Mouse (Mus musculus): Measurements from ENCODE around the gene Smarcc1. TPM values are rescaled to one million over a fixed set of nuclear protein-coding genes. Genes with fewer than 3 reads are reported as not detected.

Smarcc1 gene
- polyA plus RNA-seq, 1 experiment from 2014 or later = 92.4 TPM

GRCm38 (mm10) chr9:110208265-110208664 lies 90.8 kb downstream of the Smarcc1 start:
- no peaks in the 10 kb centered on the region for H3K9me3 ChIP-seq
- H3K9ac ChIP-seq = no peak overlapping the region
- H3K4me3 ChIP-seq = no peak overlapping the region
- H3K36me3 ChIP-seq = peaks cover 60% of the 10 kb centered on the region
- WGBS = 76% methylated on average over 7 of the region's 7 CpGs
- H3K4me2 ChIP-seq = no peak overlapping the region
- H3K27ac ChIP-seq (replicated peaks) = no peak overlapping the region
- ATAC-seq (ENCODE audit: low FRiP score, low read depth) = no peak
- peaks cover 14% of the 10 kb centered on the region; the same call in 1 of the 2 replicates for H3K4me1 ChIP-seq (replicated peaks)
- H3K27me3 ChIP-seq = no peaks in the 10 kb centered on the region

- 75% methylated on average over 3 of the region's 3 CpGs for WGBS
- H3K9ac ChIP-seq = no peak overlapping the region
- ATAC-seq (ENCODE audit: low FRiP score, low read depth) = no peak
- no peaks in the 10 kb centered on the region for H3K27me3 ChIP-seq
- no peak overlapping the region for H3K27ac ChIP-seq (replicated peaks)
- H3K9me3 ChIP-seq = no peaks in the 10 kb centered on the region
- H3K36me3 ChIP-seq = peaks cover 59% of the 10 kb centered on the region
- no peak overlapping the region for H3K4me3 ChIP-seq
- H3K4me2 ChIP-seq = no peak overlapping the region
- H3K4me1 ChIP-seq (replicated peaks) = peaks cover 14% of the 10 kb centered on the region; the same call in 1 of the 2 replicates
These were observed 91.5 kb downstream of the Smarcc1 start for GRCm38 (mm10) chr9:110208967-110209366.

- Histone ChIP-seq H3K27ac (replicated peaks) (no peak overlapping the region), H3K27me3 (no peaks in the 10 kb centered on the region), H3K4me1 (replicated peaks) (no peaks in the 10 kb centered on the region), H3K4me2 (no peak overlapping the region), H3K9ac (no peak overlapping the region), H3K36me3 (peaks cover 57% of the 10 kb centered on the region), H3K4me3 (no peak overlapping the region), H3K9me3 (no peaks in the 10 kb centered on the region)
- WGBS = 93% methylated on average over 4 of the region's 4 CpGs
- no peak for ATAC-seq (ENCODE audit: low FRiP score, low read depth)
These were observed 106.8 kb downstream of the Smarcc1 start for GRCm38 (mm10) chr9:110224273-110224672.

- Histone ChIP-seq H3K4me2 (no peak overlapping the region), H3K9me3 (no peaks in the 10 kb centered on the region), H3K27ac (replicated peaks) (no peak overlapping the region), H3K9ac (no peak overlapping the region), H3K4me3 (no peak overlapping the region), H3K4me1 (replicated peaks) (no peaks in the 10 kb centered on the region), H3K27me3 (no peaks in the 10 kb centered on the region), H3K36me3 (peaks cover 61% of the 10 kb centered on the region)
- WGBS = 93% methylated on average over 4 of the region's 4 CpGs
- no peak for ATAC-seq (ENCODE audit: low FRiP score, low read depth)
These were observed 108.7 kb downstream of the Smarcc1 start for GRCm38 (mm10) chr9:110226191-110226590.

GRCm38 (mm10) chr9:110228671-110229070 lies 111.2 kb downstream of the Smarcc1 start:
- no peaks in the 10 kb centered on the region for H3K27me3 ChIP-seq
- WGBS = 88% methylated on average over 6 of the region's 6 CpGs
- peaks cover 55% of the 10 kb centered on the region for H3K36me3 ChIP-seq
- H3K4me1 ChIP-seq (replicated peaks) = no peaks in the 10 kb centered on the region
- H3K4me3 ChIP-seq = no peak overlapping the region
- H3K27ac ChIP-seq (replicated peaks) = no peak overlapping the region
- no peak for ATAC-seq (ENCODE audit: low FRiP score, low read depth)
- no peaks in the 10 kb centered on the region for H3K9me3 ChIP-seq
- H3K4me2 ChIP-seq = no peak overlapping the region
- no peak overlapping the region for H3K9ac ChIP-seq

GRCm38 (mm10) chr9:110229112-110229511 lies 111.6 kb downstream of the Smarcc1 start:
- peaks cover 56% of the 10 kb centered on the region for H3K36me3 ChIP-seq
- no peak overlapping the region for H3K4me3 ChIP-seq
- ATAC-seq (ENCODE audit: low FRiP score, low read depth) = no peak
- H3K27me3 ChIP-seq = no peaks in the 10 kb centered on the region
- no peak overlapping the region for H3K27ac ChIP-seq (replicated peaks)
- no peaks in the 10 kb centered on the region for H3K9me3 ChIP-seq
- no peak overlapping the region for H3K4me2 ChIP-seq
- no peak overlapping the region for H3K9ac ChIP-seq
- no peaks in the 10 kb centered on the region for H3K4me1 ChIP-seq (replicated peaks)
- 93% methylated on average over 1 of the region's 1 CpGs for WGBS

- H3K9ac ChIP-seq = no peak overlapping the region
- 82% methylated on average over 10 of the region's 10 CpGs for WGBS
- H3K36me3 ChIP-seq = peaks cover 59% of the 10 kb centered on the region
These were observed 112.2 kb downstream of the Smarcc1 start for GRCm38 (mm10) chr9:110229566-110230248.

GRCm38 (mm10) chr9:110230395-110231071 lies 113.0 kb downstream of the Smarcc1 start:
- WGBS = 81% methylated on average over 16 of the region's 16 CpGs
- Histone ChIP-seq H3K9me3 (no peaks in the 10 kb centered on the region), H3K27me3 (no peaks in the 10 kb centered on the region), H3K36me3 (peaks cover 67% of the 10 kb centered on the region), H3K9ac (no peak overlapping the region), H3K4me3 (no peak overlapping the region), H3K4me1 (replicated peaks) (no peaks in the 10 kb centered on the region), H3K27ac (replicated peaks) (no peak overlapping the region), H3K4me2 (no peak overlapping the region)
- no peak for ATAC-seq (ENCODE audit: low FRiP score, low read depth)

More at GRCm38 (mm10) chr9:110229566-110230248, 112.2 kb downstream of the Smarcc1 start:
- no peak overlapping the region for H3K27ac ChIP-seq (replicated peaks)
- H3K4me1 ChIP-seq (replicated peaks) = no peaks in the 10 kb centered on the region
- no peaks in the 10 kb centered on the region for H3K27me3 ChIP-seq
- no peak overlapping the region for H3K4me2 ChIP-seq
- ATAC-seq (ENCODE audit: low FRiP score, low read depth) = no peak
- H3K9me3 ChIP-seq = no peaks in the 10 kb centered on the region
- H3K4me3 ChIP-seq = no peak overlapping the region

- Histone ChIP-seq H3K4me3 (no peak overlapping the region), H3K27ac (replicated peaks) (no peak overlapping the region), H3K36me3 (peaks cover 72% of the 10 kb centered on the region), H3K27me3 (no peaks in the 10 kb centered on the region), H3K9ac (no peak overlapping the region), H3K9me3 (no peaks in the 10 kb centered on the region), H3K4me1 (replicated peaks) (no peaks in the 10 kb centered on the region), H3K4me2 (no peak overlapping the region)
- no peak for ATAC-seq (ENCODE audit: low FRiP score, low read depth)
- WGBS = 95% methylated on average over 6 of the region's 6 CpGs
These were observed 117.5 kb downstream of the Smarcc1 start for GRCm38 (mm10) chr9:110234962-110235361.

- ATAC-seq (ENCODE audit: low FRiP score, low read depth) = no peak
- H3K4me1 ChIP-seq (replicated peaks) = peaks cover 30% of the 10 kb centered on the region
- no peaks in the 10 kb centered on the region for H3K9me3 ChIP-seq
- no peaks in the 10 kb centered on the region for H3K27me3 ChIP-seq
- peaks cover 9% of the 10 kb centered on the region for H3K36me3 ChIP-seq
- peak within 1 kb of the TSS; percentile 90 for H3K4me3 ChIP-seq
- peak within 1 kb of the TSS; percentile 95 for H3K27ac ChIP-seq (replicated peaks)
- 88% methylated on average over 7 of the region's 7 CpGs for WGBS
- peak within 1 kb of the TSS; percentile 66 for H3K4me2 ChIP-seq
- peak within 1 kb of the TSS; percentile 83 for H3K9ac ChIP-seq
These were observed 125.8 kb downstream of the Smarcc1 start, which contains the start of gene Cspg5 for GRCm38 (mm10) chr9:110243221-110243833. Gene Cspg5 (plus strand): TSS chr9:110243783.

- no peaks in the 10 kb centered on the region for H3K27me3 ChIP-seq
- 21% methylated on average over 7 of the region's 7 CpGs for WGBS
- H3K4me2 ChIP-seq = peak overlapping the region; percentile 66
- H3K4me1 ChIP-seq (replicated peaks) = peaks cover 39% of the 10 kb centered on the region
- peak overlapping the region; percentile 83 for H3K9ac ChIP-seq
- peak overlapping the region; percentile 95 for H3K27ac ChIP-seq (replicated peaks)
- no peaks in the 10 kb centered on the region for H3K9me3 ChIP-seq
- ATAC-seq (ENCODE audit: low FRiP score, low read depth) = no peak
- peaks cover 2% of the 10 kb centered on the region for H3K36me3 ChIP-seq
- peak overlapping the region; percentile 90 for H3K4me3 ChIP-seq
These were observed 127.0 kb downstream of the Smarcc1 start for GRCm38 (mm10) chr9:110244567-110244888.

- peak overlapping the region; percentile 90 for H3K4me3 ChIP-seq
- H3K27me3 ChIP-seq = no peaks in the 10 kb centered on the region
- peak overlapping the region; percentile 66 for H3K4me2 ChIP-seq
- under 1% methylated on average over 80 of the region's 93 CpGs for WGBS
- H3K36me3 ChIP-seq = no peaks in the 10 kb centered on the region
- ATAC-seq (ENCODE audit: low FRiP score, low read depth) = peak; percentile 75
- peak overlapping the region; percentile 83 for H3K9ac ChIP-seq
- no peaks in the 10 kb centered on the region for H3K9me3 ChIP-seq
- H3K4me1 ChIP-seq (replicated peaks) = peaks cover 44% of the 10 kb centered on the region
- peak overlapping the region; percentile 95 for H3K27ac ChIP-seq (replicated peaks)
These were observed 127.5 kb downstream of the Smarcc1 start for GRCm38 (mm10) chr9:110244889-110245589.
